Comparison of ENCODE assay signal across 31 mouse cellular contexts in genomic region chr17:21368018-21368417, GRCm38 (mm10). TPM values are rescaled to one million over a fixed set of nuclear protein-coding genes. Genes with fewer than 3 reads are reported as not detected.
"Had no signal": no experiment of that assay in that cellular context is flagged by ENCODE, and none has a peak within 500 bp of the region (broad histone marks: within the 10 kb centered on the region; RNA-seq: fewer than 3 reads in every experiment).

No protein-coding gene starts in this region.

RNA-seq across cellular contexts. Expression of gene Vmn1r237, which starts 56.4 kb away (rescaled TPM):
- polyA plus RNA-seq: limb, embryonic 10.5 days; limb, embryonic 11.5 days; limb, embryonic 12.5 days; limb, embryonic 13.5 days; limb, embryonic 14.5 days; limb, embryonic 15.5 days; liver, adult 2 months; liver, embryonic 11.5 days; liver, embryonic 12.5 days; liver, embryonic 13.5 days; liver, embryonic 14.5 days; liver, embryonic 15.5 days; liver, embryonic 16.5 days; liver, postnatal 0 days; lung, adult 2 months; lung, embryonic 14.5 days; lung, embryonic 15.5 days; lung, embryonic 16.5 days; lung, postnatal 0 days; macrophage; midbrain, embryonic 10.5 days; midbrain, embryonic 11.5 days; midbrain, embryonic 12.5 days; midbrain, embryonic 13.5 days; midbrain, embryonic 14.5 days; midbrain, embryonic 15.5 days; midbrain, embryonic 16.5 days; midbrain, postnatal 0 days; myocyte; neural tube, embryonic 11.5 days; neural tube, embryonic 12.5 days had no signal
